Mouse (Mus musculus): ENCODE measurements around the gene Slc45a2. TPM values are rescaled to one million over a fixed set of nuclear protein-coding genes. Genes with fewer than 3 reads are reported as not detected.

Gene Slc45a2
- polyA plus RNA-seq, 1 experiment from 2014 or later, result not detected

Other genes starting within 250 kb of the Slc45a2 start
- 23.2 and 29.0 TPM in 2 replicates for gene C1qtnf3, start 48.4 kb upstream of the Slc45a2 start, polyA plus RNA-seq (2015; fragmentation: Nextera tagmentation; extraction: Ambion mirVana)
- gene Amacr, start 19.0 kb upstream of the Slc45a2 start, polyA plus RNA-seq (2015; fragmentation: Nextera tagmentation; extraction: Ambion mirVana), result 13.8 and 15.6 TPM in 2 replicates
- 0.95 and 1.4 TPM in 2 replicates for gene Rxfp3, start 37.3 kb downstream of the Slc45a2 start, polyA plus RNA-seq (2015; fragmentation: Nextera tagmentation; extraction: Ambion mirVana)
- gene Adamts12, start 64.1 kb downstream of the Slc45a2 start, polyA plus RNA-seq (2015; fragmentation: Nextera tagmentation; extraction: Ambion mirVana), result 2.0 and 2.2 TPM in 2 replicates